Mouse (Mus musculus) kidney, postnatal 36 days (tissue): ENCODE measurements at regions not wholly inside any gene's neighbourhood (a gene's known extent, or its start where the extent isn't known, plus 50 kb on each side); places are given as distances from the start of the nearest gene placed in this dataset.
"Not testable (repeated sequence)": the region's sequence is repeated elsewhere in the genome, so short reads cannot be mapped to it uniquely, and the experiment has no call there.

Source experiments
- DNase-seq, 2 experiments: peaks; one replicate each; pipeline ENCODE4 v3.0.0; 2021 to 2022; ENCODE audit warnings: mixed read lengths in 2 of 2

GRCm38 (mm10) chr7:61615156-61615555 lies 731.2 kb upstream of the Ndn start:
- no peak for DNase-seq

- no peak for DNase-seq
Observed at GRCm38 (mm10) chr7:61644893-61645545, 701.4 kb upstream of the Ndn start.

GRCm38 (mm10) chr7:61658086-61658485 lies 688.3 kb upstream of the Ndn start:
- DNase-seq, result peak; percentile 8 to 44

GRCm38 (mm10) chr7:61683080-61683479 lies 663.3 kb upstream of the Ndn start:
- no peak for DNase-seq

GRCm38 (mm10) chr7:61685052-61685655 lies 661.2 kb upstream of the Ndn start:
- no peak for DNase-seq

GRCm38 (mm10) chr7:61726149-61726548 lies 620.2 kb upstream of the Ndn start:
- no peak for DNase-seq

- DNase-seq, result no peak
Observed at GRCm38 (mm10) chr7:61737511-61737910, 608.9 kb upstream of the Ndn start.

- DNase-seq, result not testable (repeated sequence)
Observed at GRCm38 (mm10) chr7:61739336-61739735, 607.0 kb upstream of the Ndn start.

GRCm38 (mm10) chr7:61769826-61770225 lies 576.5 kb upstream of the Ndn start:
- no peak for DNase-seq

GRCm38 (mm10) chr7:61790113-61790796 lies 556.1 kb upstream of the Ndn start:
- no peak for DNase-seq

GRCm38 (mm10) chr7:61836827-61837226 lies 509.5 kb upstream of the Ndn start:
- no peak for DNase-seq

GRCm38 (mm10) chr7:61837240-61837639 lies 509.1 kb upstream of the Ndn start:
- no peak for DNase-seq

GRCm38 (mm10) chr7:61851949-61852348 lies 494.4 kb upstream of the Ndn start:
- DNase-seq, result no peak

GRCm38 (mm10) chr7:61864517-61864916 lies 481.9 kb upstream of the Ndn start:
- DNase-seq, result no peak

- no peak for DNase-seq
Observed at GRCm38 (mm10) chr7:61866376-61866775, 480.0 kb upstream of the Ndn start.

- DNase-seq, result no peak
Observed at GRCm38 (mm10) chr7:61876220-61876619, 470.1 kb upstream of the Ndn start.

- peak; percentile 0 for DNase-seq
Observed at GRCm38 (mm10) chr7:61877311-61878065, 468.9 kb upstream of the Ndn start.

GRCm38 (mm10) chr7:61878095-61878494 lies 468.3 kb upstream of the Ndn start:
- no peak for DNase-seq

GRCm38 (mm10) chr7:61878585-61878984 lies 467.8 kb upstream of the Ndn start:
- no peak for DNase-seq
